Mouse (Mus musculus) liver, adult 2 months (tissue): ENCODE measurements around the gene Ift43. TPM values are rescaled to one million over a fixed set of nuclear protein-coding genes. Genes with fewer than 3 reads are reported as not detected.

Experiments used
- DNase-seq: peaks from one replicate; pipeline ENCODE4 v3.0.0-alpha.2; 2011; ENCODE audit warnings: low read depth, low spot score; ENCODE audit errors: extremely low read depth
- H3K27ac ChIP-seq: fragments of 200-500 bp; replicated peaks from 2 replicates; pipeline ENCODE4 v1.5.1; 2012; ENCODE audit warnings: low read depth, mild to moderate bottlenecking, control low read depth, inconsistent platforms, low read length; ENCODE audit not compliant: insufficient read depth
- H3K27me3 ChIP-seq: fragments of 200-500 bp; 2 replicates; pipeline ENCODE4 v1.6.1; 2012; ENCODE audit warnings: mild to moderate bottlenecking, moderate library complexity, low read length, inconsistent platforms; ENCODE audit not compliant: control insufficient read depth, insufficient read depth
- H3K36me3 ChIP-seq: fragments of 200-500 bp; 2 replicates; pipeline ENCODE4 v1.6.1; 2012; ENCODE audit warnings: low read length, inconsistent platforms; ENCODE audit not compliant: control insufficient read depth, insufficient read depth
- H3K4me1 ChIP-seq: fragments of 200-500 bp; 2 replicates; pipeline ENCODE4 v1.6.1; 2011; ENCODE audit warnings: low read length; ENCODE audit not compliant: control insufficient read depth, insufficient read depth
- H3K4me3 ChIP-seq: fragments of 200-500 bp; 2 replicates; pipeline ENCODE4 v1.5.1; 2011; ENCODE audit warnings: low read depth, mild to moderate bottlenecking, control low read depth, low read length, moderate library complexity; ENCODE audit not compliant: insufficient read depth
- H3K79me2 ChIP-seq: fragments of 200-500 bp; 2 replicates; pipeline ENCODE4 v1.6.1; 2012; ENCODE audit warnings: inconsistent platforms, mild to moderate bottlenecking, low read length, moderate library complexity; ENCODE audit not compliant: control insufficient read depth, insufficient read depth
- H3K9ac ChIP-seq: fragments of 200-500 bp; 2 replicates; pipeline ENCODE4 v1.6.1; 2012; ENCODE audit warnings: low read depth, mild to moderate bottlenecking, control low read depth, inconsistent platforms, low read length
- CTCF ChIP-seq: fragments of 200-500 bp; IDR thresholded peaks from 2 replicates; pipeline ENCODE4 v1.5.1; 2011; ENCODE audit warnings: low read depth, low read length, control low read depth
- POLR2A ChIP-seq: fragments of 200-500 bp; IDR thresholded peaks from 2 replicates; pipeline ENCODE4 v1.6.1; 2011; ENCODE audit warnings: low read length, control low read depth; ENCODE audit not compliant: insufficient read depth; ENCODE audit errors: extremely low read depth
- WGBS: fragments of 180-500 bp; shearing (Covaris S2); methylation state at CpG from one replicate; pipeline ENCODE4 v1.1.7; 2018; 5-methylcytosine and 5-hydroxymethylcytosine counted together
- polyA plus RNA-seq: library from polyadenylated mRNA; depleted of rRNA; stranded (reverse); fragments of >200 nt; gene quantifications from 2 replicates; pipeline ENCODE4 v1.2.3, GENCODE M21; 2012
- total RNA-seq: library from RNA; depleted of rRNA; stranded (reverse); fragments of >200 nt; gene quantifications from 2 replicates; pipeline ENCODE4 v1.2.3, GENCODE M21; 2014

Ift43 gene
- total and polyA plus RNA-seq, 2 experiments, result 3.5 to 4.5 TPM

GRCm38 (mm10) chr12:86103852-86104251 lies 21.5 kb downstream of the Ift43 start:
- H3K27ac ChIP-seq, result no peak overlapping the region
- no peaks in the 10 kb centered on the region for H3K27me3 ChIP-seq
- DNase-seq, result peak; percentile 26
- H3K9ac ChIP-seq, result no peak overlapping the region
- no peaks in the 10 kb centered on the region; the same call in 1 of the 2 replicates for H3K4me1 ChIP-seq
- H3K4me3 ChIP-seq, result no peak overlapping the region
- WGBS, result 18% methylated on average over 8 of the region's 8 CpGs
- no peaks in the 10 kb centered on the region for H3K36me3 ChIP-seq
- TF ChIP-seq POLR2A (no peak), CTCF (no peak)
- no peaks in the 10 kb centered on the region for H3K79me2 ChIP-seq

- Histone ChIP-seq H3K9ac (no peak overlapping the region), H3K4me1 (no peaks in the 10 kb centered on the region; the same call in 1 of the 2 replicates), H3K4me3 (no peak overlapping the region), H3K27me3 (no peaks in the 10 kb centered on the region), H3K27ac (no peak overlapping the region), H3K79me2 (no peaks in the 10 kb centered on the region), H3K36me3 (no peaks in the 10 kb centered on the region)
- TF ChIP-seq CTCF (no peak), POLR2A (no peak)
- 85% methylated on average over 11 of the region's 11 CpGs for WGBS
- no peak for DNase-seq
Measured at GRCm38 (mm10) chr12:86104297-86104696, 22.0 kb downstream of the Ift43 start.

- H3K4me3 ChIP-seq, result no peak overlapping the region
- H3K9ac ChIP-seq, result no peak overlapping the region
- no peak overlapping the region for H3K27ac ChIP-seq
- H3K36me3 ChIP-seq, result no peaks in the 10 kb centered on the region
- TF ChIP-seq POLR2A, result no peak
- no peak for TF ChIP-seq CTCF
- DNase-seq, result no peak
- no peaks in the 10 kb centered on the region; the same call in 1 of the 2 replicates for H3K4me1 ChIP-seq
- 85% methylated on average over 8 of the region's 10 CpGs for WGBS
- no peaks in the 10 kb centered on the region for H3K79me2 ChIP-seq
- no peaks in the 10 kb centered on the region for H3K27me3 ChIP-seq
Measured at GRCm38 (mm10) chr12:86105546-86105945, 23.2 kb downstream of the Ift43 start.

GRCm38 (mm10) chr12:86106086-86106485 lies 23.7 kb downstream of the Ift43 start:
- Histone ChIP-seq H3K4me3 (no peak overlapping the region), H3K36me3 (no peaks in the 10 kb centered on the region), H3K4me1 (no peaks in the 10 kb centered on the region; the same call in 1 of the 2 replicates), H3K79me2 (no peaks in the 10 kb centered on the region), H3K27ac (no peak overlapping the region), H3K9ac (no peak overlapping the region), H3K27me3 (no peaks in the 10 kb centered on the region)
- TF ChIP-seq CTCF (no peak), POLR2A (no peak)
- WGBS, result 97% methylated on average over 9 of the region's 9 CpGs
- no peak for DNase-seq

GRCm38 (mm10) chr12:86107645-86108044 lies 25.3 kb downstream of the Ift43 start:
- no peak for DNase-seq
- 86% methylated on average over 7 of the region's 7 CpGs for WGBS
- Histone ChIP-seq H3K79me2 (no peaks in the 10 kb centered on the region), H3K36me3 (no peaks in the 10 kb centered on the region), H3K27me3 (no peaks in the 10 kb centered on the region), H3K9ac (no peak overlapping the region), H3K27ac (no peak overlapping the region), H3K4me1 (no peaks in the 10 kb centered on the region; the same call in 1 of the 2 replicates), H3K4me3 (no peak overlapping the region)
- TF ChIP-seq CTCF (no peak), POLR2A (no peak)

- Histone ChIP-seq H3K27ac (no peak overlapping the region), H3K9ac (no peak overlapping the region), H3K27me3 (no peaks in the 10 kb centered on the region), H3K4me3 (no peak overlapping the region), H3K4me1 (no peaks in the 10 kb centered on the region), H3K36me3 (no peaks in the 10 kb centered on the region), H3K79me2 (no peaks in the 10 kb centered on the region)
- TF ChIP-seq CTCF, result no peak
- TF ChIP-seq POLR2A, result no peak
- DNase-seq, result no peak
- WGBS, result 84% methylated on average over 4 of the region's 4 CpGs
Measured at GRCm38 (mm10) chr12:86109531-86109930, 27.2 kb downstream of the Ift43 start.
